8 mouse cellular contexts compared by ENCODE assay signal in genomic region chr5:31240637-31241521, GRCm38 (mm10). TPM values are rescaled to one million over a fixed set of nuclear protein-coding genes. Genes with fewer than 3 reads are reported as not detected.
DNase-seq lines count a peak whose midpoint lies in the region; ATAC-seq and TF ChIP-seq lines count a peak whose summit lies in the region.

Nrbp1 (plus strand) TSS chr5:31240864.
Gm9970 (minus strand) TSS chr5:31241232.

- under 1% methylated on average over 99 of the region's 103 CpGs for WGBS in forebrain, embryonic 10.5 days
- WGBS in heart, embryonic 15.5 days = 1% methylated on average over 102 of the region's 103 CpGs
- WGBS in liver, embryonic 14.5 days (ENCODE audit: insufficient replicate concordance) = 0% methylated on average over 92 of the region's 103 CpGs
- under 1% methylated on average over 82 of the region's 103 CpGs for WGBS in stomach, embryonic 15.5 days

- H3K4me3 ChIP-seq in CH12.LX (replicated peaks in 1 of 3; ENCODE audit: low read depth in 2 of 3, low read length in 2 of 3, poor library complexity in 1 of 3) = peak within 1 kb of the TSS; percentile 66 to 87 (median 85)
- peak within 1 kb of the TSS; percentile 95 for H3K4me3 ChIP-seq in forebrain, embryonic 10.5 days
- peak within 1 kb of the TSS; percentile 100 for H3K4me3 ChIP-seq in heart, embryonic 15.5 days
- H3K4me3 ChIP-seq in liver, embryonic 14.5 days (ENCODE audit: insufficient read depth in 1 of 2, low read depth in 2 of 2, low read length in 2 of 2) = peak within 1 kb of the TSS; percentile 89 to 94
- H3K4me3 ChIP-seq in stomach, embryonic 15.5 days (replicated peaks) = peak within 1 kb of the TSS; percentile 98

- no peak for TF ChIP-seq EP300 in CH12.LX (IDR thresholded peaks at IDR 0.05; ENCODE audit: low read length)
- no peak for TF ChIP-seq EP300 in liver, embryonic 14.5 days (IDR thresholded peaks at IDR 0.05; ENCODE audit: low read depth)

- H3K27me3 ChIP-seq in CH12.LX (replicated peaks) = peaks cover 4% of the 10 kb centered on the region
- H3K27me3 ChIP-seq in forebrain, embryonic 10.5 days (ENCODE audit: poor library complexity, severe bottlenecking) = no peaks in the 10 kb centered on the region
- H3K27me3 ChIP-seq in heart, embryonic 15.5 days = no peaks in the 10 kb centered on the region
- no peaks in the 10 kb centered on the region for H3K27me3 ChIP-seq in liver, embryonic 14.5 days (ENCODE audit: control insufficient read depth, insufficient read depth, low read length)
- H3K27me3 ChIP-seq in stomach, embryonic 15.5 days (replicated peaks) = no peaks in the 10 kb centered on the region

- H3K4me1 ChIP-seq in CH12.LX (ENCODE audit: control insufficient read depth in 1 of 2, insufficient read depth in 2 of 2) = peaks cover 0 to 10% of the 10 kb centered on the region in 2 experiments; a peak in 2 of 4 replicates
- H3K4me1 ChIP-seq in forebrain, embryonic 10.5 days = peaks cover 16% of the 10 kb centered on the region
- peaks cover 12% of the 10 kb centered on the region for H3K4me1 ChIP-seq in heart, embryonic 15.5 days (replicated peaks)
- peaks cover 5 to 11% of the 10 kb centered on the region in 2 experiments for H3K4me1 ChIP-seq in liver, embryonic 14.5 days (replicated peaks; ENCODE audit: control insufficient read depth in 2 of 2, insufficient read depth in 2 of 2, low read length in 1 of 2)
- H3K4me1 ChIP-seq in stomach, embryonic 15.5 days = peaks cover 2% of the 10 kb centered on the region; the same call in 1 of the 2 replicates

- H3K9ac ChIP-seq in CH12.LX (ENCODE audit: insufficient read depth, low read depth) = peak within 1 kb of the TSS; percentile 93
- peak within 1 kb of the TSS; percentile 100 for H3K9ac ChIP-seq in heart, embryonic 15.5 days
- H3K9ac ChIP-seq in liver, embryonic 14.5 days (replicated peaks) = peak within 1 kb of the TSS; percentile 84
- peak within 1 kb of the TSS; percentile 99 for H3K9ac ChIP-seq in stomach, embryonic 15.5 days

- TF ChIP-seq POLR2A in CH12.LX (IDR thresholded peaks at IDR 0.05; ENCODE audit: low read depth, low read length) = peak; percentile 96

- peaks cover 21 to 26% of the 10 kb centered on the region in 2 experiments for H3K36me3 ChIP-seq in CH12.LX (replicated peaks in 1 of 2; ENCODE audit: control insufficient read depth in 1 of 2, insufficient read depth in 1 of 2, low read length in 1 of 2)
- peaks cover 23% of the 10 kb centered on the region for H3K36me3 ChIP-seq in forebrain, embryonic 10.5 days (replicated peaks)
- H3K36me3 ChIP-seq in heart, embryonic 15.5 days = peaks cover 23% of the 10 kb centered on the region
- peaks cover 6% of the 10 kb centered on the region for H3K36me3 ChIP-seq in liver, embryonic 14.5 days (replicated peaks; ENCODE audit: control insufficient read depth, insufficient read depth, low read depth)
- H3K36me3 ChIP-seq in stomach, embryonic 15.5 days = 0 out of 2 replicates have a peak, but pooled peaks cover 9% of the 10 kb centered on the region

- dilution Hi-C loops in CH12.LX (cut with MboI; ENCODE audit: extremely low pct_ligation_motif_present, extremely low pct_unique_long_range_greater_than_20kb, low sequenced_read_pairs) = no loop called here

- no peak for TF ChIP-seq RAD21 in CH12.LX (IDR thresholded peaks at IDR 0.05; ENCODE audit: low read depth, low read length)

- TF ChIP-seq CTCF in CH12.LX (conservative IDR thresholded peaks at IDR 0.05 in 1 of 2, IDR thresholded peaks at IDR 0.05 in 1 of 2; ENCODE audit: low read depth in 2 of 2, low read length in 2 of 2) = no peak
- 0 out of 2 replicates have a peak, but pooled peaks have one; percentile 3 for TF ChIP-seq CTCF in liver, embryonic 14.5 days (IDR thresholded peaks at IDR 0.05; ENCODE audit: low read depth)

- peak within 1 kb of the TSS; percentile 52 for H3K4me2 ChIP-seq in CH12.LX (ENCODE audit: insufficient read depth, low read depth, poor library complexity, severe bottlenecking)
- H3K4me2 ChIP-seq in heart, embryonic 15.5 days = peak within 1 kb of the TSS; percentile 88
- H3K4me2 ChIP-seq in liver, embryonic 14.5 days (ENCODE audit: low read depth) = peak within 1 kb of the TSS; percentile 95
- H3K4me2 ChIP-seq in stomach, embryonic 15.5 days = peak within 1 kb of the TSS; percentile 75

- peaks cover 19% of the 10 kb centered on the region for H3K79me2 ChIP-seq in CH12.LX (replicated peaks; ENCODE audit: control insufficient read depth, extremely low read depth, insufficient read depth, poor library complexity, severe bottlenecking)

- H3K27ac ChIP-seq in CH12.LX (ENCODE audit: insufficient read depth, low read depth) = peak within 1 kb of the TSS; percentile 72
- peak within 1 kb of the TSS; percentile 97 for H3K27ac ChIP-seq in forebrain, embryonic 10.5 days
- peak within 1 kb of the TSS; percentile 100 for H3K27ac ChIP-seq in heart, embryonic 15.5 days
- peak within 1 kb of the TSS; percentile 82 for H3K27ac ChIP-seq in liver, embryonic 14.5 days
- H3K27ac ChIP-seq in stomach, embryonic 15.5 days = peak within 1 kb of the TSS; percentile 99

- H3K9me3 ChIP-seq in CH12.LX (replicated peaks; ENCODE audit: low read length) = no peaks in the 10 kb centered on the region
- H3K9me3 ChIP-seq in forebrain, embryonic 10.5 days = peaks cover 3% of the 10 kb centered on the region; the same call in 1 of the 2 replicates
- no peaks in the 10 kb centered on the region for H3K9me3 ChIP-seq in heart, embryonic 15.5 days (replicated peaks)
- H3K9me3 ChIP-seq in liver, embryonic 14.5 days (ENCODE audit: control insufficient read depth, low read length) = no peaks in the 10 kb centered on the region
- no peaks in the 10 kb centered on the region for H3K9me3 ChIP-seq in stomach, embryonic 15.5 days

- peak; percentile 95 for DNase-seq in CH12.LX (ENCODE audit: extremely low read depth)
- DNase-seq in c-Kit-positive CD71-negative TER-119-negative erythroid progenitor cells, embryonic 14.5 days (ENCODE audit: low read depth) = peak; percentile 90
- DNase-seq in forebrain, embryonic 10.5 days (ENCODE audit: extremely low spot score, low spot score) = peak; percentile 94
- peak; percentile 98 to 99 for DNase-seq in kidney, postnatal 25 days
- peak; percentile 89 to 90 (median 90) for DNase-seq in liver, embryonic 14.5 days (ENCODE audit: low read depth in 3 of 3, low spot score in 3 of 3)
- peak; percentile 93 for DNase-seq in neural tube, embryonic 10.5 days (ENCODE audit: extremely low spot score, low spot score)

- in situ Hi-C loops in CH12.LX (cut with MboI; ENCODE audit: low pct_ligation_motif_present, low pct_unique_long_range_greater_than_20kb, low sequenced_read_pairs) = no loop called here

- peak; percentile 98 for ATAC-seq in heart, embryonic 15.5 days (replicated peaks; ENCODE audit: insufficient number of reproducible peaks, insufficient read depth, low FRiP score, low read depth)
- peak; percentile 96 for ATAC-seq in liver, embryonic 14.5 days (ENCODE audit: insufficient read depth)
- ATAC-seq in stomach, embryonic 15.5 days (ENCODE audit: insufficient read depth, low FRiP score, low read depth) = peak; percentile 98

TF ChIP-seq in CH12.LX, 34 proteins besides CTCF, POLR2A, EP300 and RAD21 (continues in another document):
- TF ChIP-seq MAZ (IDR thresholded peaks at IDR 0.05; ENCODE audit: low read depth, low read length) (peak; percentile 21; the same call in 1 of the 2 replicates), NRF1 (IDR thresholded peaks at IDR 0.05; ENCODE audit: low read depth, low read length) (peak; percentile 41; the same call in 1 of the 2 replicates), GABPA (IDR thresholded peaks at IDR 0.05; ENCODE audit: insufficient replicate concordance, low read depth, low read length) (no peak), KAT2A (IDR thresholded peaks at IDR 0.05; ENCODE audit: insufficient replicate concordance, low read length) (no peak), BHLHE40 (IDR thresholded peaks at IDR 0.05; ENCODE audit: low read depth, low read length) (no peak), ZNF384 (IDR thresholded peaks at IDR 0.05; ENCODE audit: low read depth, low read length) (no peak), TBP (conservative IDR thresholded peaks at IDR 0.05; ENCODE audit: low read depth, low read length) (peak; percentile 75; the same call in 1 of the 2 replicates), MXI1 (IDR thresholded peaks at IDR 0.05; ENCODE audit: low read depth, low read length) (peak; percentile 37), ZKSCAN1 (IDR thresholded peaks at IDR 0.05; ENCODE audit: borderline replicate concordance, low read depth, low read length) (no peak), MYC (IDR thresholded peaks at IDR 0.05; ENCODE audit: low read depth, low read length) (no peak), JUND (conservative IDR thresholded peaks at IDR 0.05; ENCODE audit: low read depth, low read length) (no peak), USF2 (conservative IDR thresholded peaks at IDR 0.05; ENCODE audit: low read depth, low read length) (no peak), MEF2A (IDR thresholded peaks at IDR 0.05; ENCODE audit: borderline replicate concordance, low read depth, low read length) (no peak; the same call in 1 of the 2 replicates), ELF1 (IDR thresholded peaks at IDR 0.05; ENCODE audit: low read depth, low read length) (peak; percentile 82), SIN3A (IDR thresholded peaks at IDR 0.05; ENCODE audit: low read length) (peak; percentile 42; the same call in 1 of the 2 replicates), POLR2AphosphoS2 (IDR thresholded peaks at IDR 0.05; ENCODE audit: low read depth, low read length) (no peak; the same call in 1 of the 2 replicates)

RNA-seq across cellular contexts. Expression of gene Nrbp1, which starts in this region (rescaled TPM):
- total RNA-seq in CH12.LX (2012; rRNA removed) = 36.6 and 40.4 TPM in 2 replicates
- total RNA-seq in CH12.LX (2014; rRNA removed) = 40.5 and 41.5 TPM in 2 replicates
- polyA plus RNA-seq in CH12.LX (2012; ENCODE audit: insufficient read length, low read depth) = 34.5 and 36.1 TPM in 2 replicates
- 136 and 143 TPM in 2 replicates for polyA plus RNA-seq in forebrain, embryonic 10.5 days (2016; fragmentation: Nextera tagmentation; extraction: Ambion mirVana)
- polyA plus RNA-seq in heart, embryonic 15.5 days (2015; fragmentation: Nextera tagmentation; extraction: Ambion mirVana) = 109 and 131 TPM in 2 replicates
- polyA plus RNA-seq in liver, embryonic 14.5 days (2012; rRNA removed) = 27.9 and 30.8 TPM in 2 replicates
- polyA plus RNA-seq in liver, embryonic 14.5 days (2014; fragmentation: Nextera tagmentation; extraction: Ambion mirVana) = 39.4 and 43.4 TPM in 2 replicates
- polyA plus RNA-seq in stomach, embryonic 15.5 days (2015; fragmentation: Nextera tagmentation; extraction: Ambion mirVana) = 140 and 141 TPM in 2 replicates

RNA-seq across cellular contexts. Expression of gene Gm9970, which starts in this region (rescaled TPM):
- total RNA-seq in CH12.LX (2012; rRNA removed) (not detected in 2 replicates), CH12.LX (2014; rRNA removed) (not detected in 2 replicates)
- not detected in 2 replicates for polyA plus RNA-seq in CH12.LX (2012; ENCODE audit: insufficient read length, low read depth)
- polyA plus RNA-seq in forebrain, embryonic 10.5 days (2016; fragmentation: Nextera tagmentation; extraction: Ambion mirVana) = 0.29 and 0.31 TPM in 2 replicates
- 0.25 and 0.28 TPM in 2 replicates for polyA plus RNA-seq in heart, embryonic 15.5 days (2015; fragmentation: Nextera tagmentation; extraction: Ambion mirVana)
- 0.07 TPM in 1 of 2 replicates, not detected in the other for polyA plus RNA-seq in liver, embryonic 14.5 days (2012; rRNA removed)
- polyA plus RNA-seq in liver, embryonic 14.5 days (2014; fragmentation: Nextera tagmentation; extraction: Ambion mirVana) = 0.19 TPM in 1 of 2 replicates, not detected in the other
- polyA plus RNA-seq in stomach, embryonic 15.5 days (2015; fragmentation: Nextera tagmentation; extraction: Ambion mirVana) = 0.44 and 0.53 TPM in 2 replicates

Comparison
In these comparisons a context has a peak if more than half of its experiments do, and no peak if none do; other contexts are left out.
1. Peak in every context shown above with its lines: DNase-seq, ATAC-seq, H3K4me3 ChIP-seq and H3K27ac ChIP-seq.